Mouse (Mus musculus) heart, embryonic 16.5 days (tissue): ENCODE results near the gene Nova2. TPM values are rescaled to one million over a fixed set of nuclear protein-coding genes. Genes with fewer than 3 reads are reported as not detected.

ENCODE experiments used
- ATAC-seq: fragments of 200-750 bp; cut with Nextera tagmentation; replicated peaks from 2 replicates; pipeline ENCODE4 v1.8.0; 2017; ENCODE audit warnings: moderate number of reproducible peaks; ENCODE audit not compliant: insufficient read depth, low FRiP score; ENCODE audit errors: extremely low read depth
- H3K27ac ChIP-seq: fragments of 300-500 bp; sonication (generic); 2 replicates; pipeline ENCODE4 v1.5.1; 2014; ENCODE audit warnings: mild to moderate bottlenecking, low read length, control low read depth, moderate library complexity
- H3K27me3 ChIP-seq: fragments of 300-500 bp; sonication (generic); 2 replicates; pipeline ENCODE4 v1.6.1; 2014; ENCODE audit warnings: low read length, mixed read lengths; ENCODE audit not compliant: control insufficient read depth, insufficient read depth
- H3K36me3 ChIP-seq: fragments of 300-500 bp; sonication (generic); 2 replicates; pipeline ENCODE4 v1.6.1; 2014; ENCODE audit not compliant: control insufficient read depth, insufficient read depth
- H3K4me1 ChIP-seq: fragments of 300-500 bp; sonication (generic); 2 replicates; pipeline ENCODE4 v1.6.1; 2014; ENCODE audit warnings: low read length, mixed read lengths; ENCODE audit not compliant: control insufficient read depth, insufficient read depth
- H3K4me2 ChIP-seq: fragments of 300-500 bp; sonication (generic); 2 replicates; pipeline ENCODE4 v1.6.1; 2014; ENCODE audit warnings: low read depth, mild to moderate bottlenecking, control low read depth, low read length
- H3K4me3 ChIP-seq: fragments of 300-500 bp; sonication (generic); 2 replicates; pipeline ENCODE4 v1.5.1; 2014; ENCODE audit warnings: mild to moderate bottlenecking, control low read depth, low read length
- H3K9ac ChIP-seq: fragments of 300-500 bp; sonication (generic); 2 replicates; pipeline ENCODE4 v1.6.1; 2014; ENCODE audit warnings: low read length, control low read depth
- H3K9me3 ChIP-seq: fragments of 300-500 bp; sonication (generic); replicated peaks from 2 replicates; pipeline ENCODE4 v1.6.1; 2016; ENCODE audit warnings: low read length; ENCODE audit not compliant: control insufficient read depth
- WGBS: fragments of 180-500 bp; shearing (Covaris S2); extraction: QIAGEN DNeasy Blood & Tissue Kit; methylation state at CpG from one replicate; pipeline ENCODE4 v1.1.7; 2014; 5-methylcytosine and 5-hydroxymethylcytosine counted together
- polyA plus RNA-seq: library from polyadenylated mRNA; unstranded; fragments of >200 nt; fragmentation: Nextera tagmentation; extraction: Ambion mirVana; gene quantifications from 2 replicates; pipeline ENCODE4 v1.2.1, GENCODE M21; 2015

The Nova2 gene
- polyA plus RNA-seq, 1 experiment from 2014 or later, result 0.64 TPM

DNA sequence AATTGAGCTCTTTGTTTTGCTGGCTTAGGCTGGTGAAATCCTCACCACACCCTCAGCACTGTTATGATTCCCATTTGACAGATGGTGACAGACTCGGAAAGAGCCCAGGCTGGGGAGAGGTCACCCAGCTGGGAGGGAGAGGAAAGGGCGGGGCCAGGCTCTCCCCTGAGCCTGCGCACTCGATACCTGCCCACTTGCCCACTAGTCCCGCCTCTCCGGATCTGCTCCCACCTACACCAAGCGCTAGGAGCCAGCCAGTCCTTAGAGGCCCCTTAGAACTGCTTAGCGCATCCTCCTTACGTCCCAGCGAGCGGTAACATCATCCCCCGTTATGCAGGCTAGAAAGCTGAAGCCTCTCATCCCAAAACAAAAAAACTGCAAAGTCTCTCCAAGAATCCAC, 4.6 kb upstream of the Nova2 start:
- Histone ChIP-seq H3K27me3 (peaks cover 27% of the 10 kb centered on the region), H3K4me1 (peaks cover 6% of the 10 kb centered on the region; the same call in 1 of the 2 replicates), H3K4me2 (peak overlapping the region; percentile 5; the same call in 1 of the 2 replicates), H3K9ac (no peak overlapping the region), H3K27ac (no peak overlapping the region), H3K36me3 (no peaks in the 10 kb centered on the region), H3K9me3 (no peaks in the 10 kb centered on the region), H3K4me3 (no peak overlapping the region)
- 2% methylated on average over 12 of the region's 12 CpGs for WGBS
- peak; percentile 39; the same call in 1 of the 2 replicates for ATAC-seq

DNA sequence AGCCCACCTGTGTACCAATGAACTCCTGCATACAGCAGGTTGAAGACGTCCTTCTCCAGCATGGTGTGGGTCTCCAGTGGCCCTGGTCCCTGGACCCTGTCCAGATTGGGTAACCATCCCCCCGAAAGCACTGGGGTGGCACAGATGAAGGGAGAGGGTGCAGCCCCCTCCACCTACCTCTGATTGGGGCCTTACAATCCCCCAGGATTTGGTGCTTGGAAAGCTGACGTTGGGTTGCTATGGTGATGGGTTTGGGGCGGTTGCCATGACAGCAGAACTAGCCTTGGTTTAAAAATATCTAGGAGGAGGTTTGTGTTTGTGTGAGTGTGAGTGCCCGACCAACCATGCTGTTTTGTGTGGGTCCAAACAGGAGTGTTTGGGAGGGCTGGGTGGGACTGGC, 2.9 kb upstream of the Nova2 start:
- Histone ChIP-seq H3K9me3 (no peaks in the 10 kb centered on the region), H3K4me2 (no peak overlapping the region), H3K36me3 (no peaks in the 10 kb centered on the region), H3K27ac (no peak overlapping the region), H3K4me1 (peaks cover 6% of the 10 kb centered on the region; the same call in 1 of the 2 replicates), H3K9ac (no peak overlapping the region), H3K4me3 (no peak overlapping the region), H3K27me3 (peaks cover 38% of the 10 kb centered on the region)
- 47% methylated on average over 5 of the region's 5 CpGs for WGBS
- ATAC-seq, result no peak

DNA sequence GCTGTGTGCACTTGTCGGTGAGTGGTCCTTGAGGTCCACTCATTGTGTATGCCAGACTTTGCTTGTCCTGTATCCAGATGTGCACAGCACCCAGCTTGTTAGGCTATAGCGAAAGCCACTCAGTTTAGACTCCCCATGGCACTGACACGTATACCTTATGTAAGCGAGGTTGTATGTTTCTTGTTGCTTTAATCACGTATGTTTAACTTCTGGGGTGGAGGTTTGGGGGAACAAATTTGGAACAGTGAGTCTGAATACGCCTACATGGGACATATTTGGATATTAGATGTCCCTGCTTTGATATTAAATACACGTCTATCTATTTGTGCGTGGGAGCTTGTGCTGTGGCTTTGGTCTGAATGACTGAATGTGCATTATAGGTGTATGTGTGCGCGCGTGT, 2.4 kb upstream of the Nova2 start:
- no peak overlapping the region for H3K4me2 ChIP-seq
- 75% methylated on average over 11 of the region's 11 CpGs for WGBS
- H3K9ac ChIP-seq, result no peak overlapping the region
- no peaks in the 10 kb centered on the region for H3K9me3 ChIP-seq
- H3K27me3 ChIP-seq, result peaks cover 43% of the 10 kb centered on the region
- ATAC-seq, result no peak
- no peak overlapping the region for H3K27ac ChIP-seq
- H3K4me1 ChIP-seq, result peaks cover 6% of the 10 kb centered on the region; the same call in 1 of the 2 replicates
- H3K36me3 ChIP-seq, result no peaks in the 10 kb centered on the region
- H3K4me3 ChIP-seq, result no peak overlapping the region

DNA sequence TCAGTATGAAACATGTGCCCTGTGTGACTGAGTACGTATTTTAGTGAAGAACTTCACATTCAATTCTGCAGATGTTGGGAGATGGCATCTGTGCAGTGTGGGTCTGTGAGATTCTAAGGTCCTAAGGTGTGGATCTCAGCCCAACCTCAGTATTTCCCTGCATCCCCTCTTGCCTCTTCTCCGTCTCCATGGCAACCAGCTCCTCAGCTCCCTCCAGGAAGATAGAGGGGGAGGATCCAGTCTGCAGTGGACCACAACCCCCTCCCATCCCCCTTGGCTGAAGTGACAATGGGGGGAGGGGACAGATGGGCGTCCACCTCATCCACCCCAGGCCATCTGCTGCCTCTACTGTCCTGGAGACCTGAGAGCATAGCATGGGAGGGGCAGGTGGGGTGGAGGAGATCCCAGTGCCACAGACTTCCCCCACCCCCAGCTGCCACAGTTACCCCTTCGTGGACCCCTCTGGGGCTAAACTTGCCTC, 1.9 kb upstream of the Nova2 start:
- no peaks in the 10 kb centered on the region for H3K36me3 ChIP-seq
- H3K27me3 ChIP-seq, result peaks cover 45% of the 10 kb centered on the region
- 30% methylated on average over 4 of the region's 4 CpGs for WGBS
- no peak overlapping the region for H3K9ac ChIP-seq
- no peak overlapping the region for H3K4me3 ChIP-seq
- H3K27ac ChIP-seq, result no peak overlapping the region
- peaks cover 6% of the 10 kb centered on the region; the same call in 1 of the 2 replicates for H3K4me1 ChIP-seq
- no peaks in the 10 kb centered on the region for H3K9me3 ChIP-seq
- ATAC-seq, result no peak
- H3K4me2 ChIP-seq, result no peak overlapping the region

DNA sequence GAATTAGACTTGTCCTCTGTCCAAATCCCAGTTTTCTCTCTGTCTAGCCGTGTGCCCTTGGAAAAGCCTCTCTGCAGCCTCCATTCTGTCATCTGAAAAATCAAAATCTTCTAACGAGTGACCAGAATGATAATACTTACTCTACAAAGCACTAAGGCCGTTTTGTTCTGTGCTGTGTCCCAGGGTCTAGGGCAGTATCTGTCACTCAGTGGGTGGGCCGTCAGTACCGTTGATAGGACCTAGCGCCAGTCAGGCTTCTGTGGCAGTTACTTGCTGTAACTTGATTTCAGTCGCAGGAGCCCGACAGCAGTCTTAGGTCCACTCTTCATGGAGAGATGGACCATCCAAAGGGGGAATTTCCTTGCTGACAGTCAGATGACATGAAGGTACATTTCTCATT, 1.4 kb upstream of the Nova2 start:
- H3K4me3 ChIP-seq, result no peak overlapping the region
- H3K36me3 ChIP-seq, result no peaks in the 10 kb centered on the region
- H3K9me3 ChIP-seq, result no peaks in the 10 kb centered on the region
- no peak overlapping the region for H3K4me2 ChIP-seq
- H3K27me3 ChIP-seq, result peaks cover 47% of the 10 kb centered on the region
- H3K4me1 ChIP-seq, result peaks cover 6% of the 10 kb centered on the region; the same call in 1 of the 2 replicates
- ATAC-seq, result no peak
- WGBS, result 13% methylated on average over 8 of the region's 8 CpGs
- H3K27ac ChIP-seq, result no peak overlapping the region
- H3K9ac ChIP-seq, result no peak overlapping the region

DNA sequence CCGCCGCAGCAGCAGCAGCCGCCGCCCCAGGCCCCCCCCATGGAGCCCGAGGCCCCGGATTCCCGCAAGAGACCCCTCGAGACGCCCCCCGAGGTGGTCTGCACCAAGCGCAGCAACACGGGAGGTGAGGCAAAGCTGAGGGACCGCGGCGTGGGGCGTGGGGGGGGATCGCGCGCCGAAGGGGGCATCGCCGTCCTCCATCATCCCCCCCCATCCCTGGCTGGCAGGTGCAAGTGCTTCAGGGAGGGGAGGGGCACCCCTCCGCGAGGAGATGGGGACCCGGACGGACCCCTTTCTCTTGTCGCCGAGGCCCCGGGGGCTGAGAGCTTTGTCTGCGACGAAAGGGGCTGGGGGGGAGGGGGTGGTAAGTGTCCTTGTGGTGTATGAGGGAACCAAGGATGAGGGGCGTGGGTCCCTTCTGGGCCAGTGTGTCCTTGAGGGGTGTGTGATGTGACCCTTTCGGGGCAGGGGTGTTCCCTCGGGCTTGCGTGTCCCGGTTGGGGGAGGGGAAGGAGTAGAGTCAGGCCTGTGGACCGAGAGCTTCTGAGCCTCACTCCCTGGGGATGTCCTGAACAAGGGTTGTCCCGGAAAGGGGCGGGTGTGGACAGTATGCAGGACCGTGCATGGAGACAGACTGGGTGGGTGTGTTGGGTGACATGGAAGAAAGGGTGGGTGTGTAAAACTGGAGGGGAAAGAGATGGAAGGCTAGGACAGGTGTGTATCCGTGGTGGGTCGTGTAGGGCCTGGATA, 528 bp downstream of the Nova2 start:
- 4% methylated on average over 36 of the region's 42 CpGs for WGBS
- ATAC-seq, result 0 out of 2 replicates have a peak, but pooled peaks have one; percentile 1
- Histone ChIP-seq H3K4me1 (peaks cover 6% of the 10 kb centered on the region; the same call in 1 of the 2 replicates), H3K27ac (peak overlapping the region; percentile 64), H3K9me3 (no peaks in the 10 kb centered on the region), H3K27me3 (peaks cover 43% of the 10 kb centered on the region), H3K9ac (peak overlapping the region; percentile 69), H3K4me2 (peak overlapping the region; percentile 86), H3K36me3 (no peaks in the 10 kb centered on the region), H3K4me3 (peak overlapping the region; percentile 64)

DNA sequence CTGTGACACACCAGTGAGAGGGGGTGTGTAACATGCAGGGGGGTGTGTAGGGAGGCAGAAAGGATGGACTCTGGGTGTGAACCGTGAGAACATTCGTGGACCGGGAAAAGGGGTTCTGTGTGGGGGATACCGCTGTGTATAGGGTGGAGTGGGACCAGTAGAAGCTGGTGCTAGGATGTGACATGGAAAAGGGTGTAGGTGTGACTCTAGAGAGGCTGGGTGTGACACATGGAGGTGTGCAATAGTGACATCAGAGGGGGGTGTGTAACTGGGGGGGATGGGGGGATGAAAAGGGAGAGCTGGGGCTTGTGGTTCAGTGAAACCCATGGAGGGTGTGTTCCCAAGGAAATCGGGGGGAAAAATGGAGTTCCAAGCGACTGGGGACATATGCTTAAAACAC, 1.2 kb downstream of the Nova2 start:
- no peak for ATAC-seq
- H3K27ac ChIP-seq, result peak overlapping the region; percentile 60; the same call in 1 of the 2 replicates
- H3K9ac ChIP-seq, result no peak overlapping the region
- 46% methylated on average over 6 of the region's 6 CpGs for WGBS
- peak overlapping the region; percentile 64 for H3K4me3 ChIP-seq
- peak overlapping the region; percentile 86 for H3K4me2 ChIP-seq
- H3K27me3 ChIP-seq, result peaks cover 40% of the 10 kb centered on the region
- H3K9me3 ChIP-seq, result no peaks in the 10 kb centered on the region
- no peaks in the 10 kb centered on the region for H3K36me3 ChIP-seq
- H3K4me1 ChIP-seq, result peaks cover 6% of the 10 kb centered on the region; the same call in 1 of the 2 replicates

DNA sequence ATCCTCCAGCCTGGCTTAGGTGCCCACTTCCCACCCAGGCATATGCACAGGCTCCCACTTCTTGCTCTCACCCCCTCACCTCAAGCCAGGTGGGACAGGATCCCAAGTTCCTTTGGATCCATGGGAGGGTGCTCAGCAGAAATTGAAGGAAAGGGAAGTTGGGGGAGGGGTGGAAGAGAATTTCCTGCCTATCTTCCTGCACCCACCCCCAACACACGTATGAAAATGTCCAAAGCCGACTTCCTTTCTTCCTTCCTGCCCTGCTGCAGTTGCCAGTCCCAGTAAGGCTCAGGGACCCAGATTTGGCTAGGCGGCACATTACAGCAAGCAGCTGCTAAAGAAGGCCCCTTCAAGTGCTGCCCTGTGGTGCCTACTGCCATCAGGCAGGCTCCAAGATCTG, 2.1 kb downstream of the Nova2 start:
- 0 out of 2 replicates have a peak overlapping the region, but pooled peaks have one; percentile 22 for H3K9ac ChIP-seq
- ATAC-seq, result no peak
- peaks cover 36% of the 10 kb centered on the region for H3K27me3 ChIP-seq
- WGBS, result 24% methylated on average over 3 of the region's 3 CpGs
- H3K36me3 ChIP-seq, result no peaks in the 10 kb centered on the region
- peak overlapping the region; percentile 86 for H3K4me2 ChIP-seq
- peaks cover 6% of the 10 kb centered on the region; the same call in 1 of the 2 replicates for H3K4me1 ChIP-seq
- H3K9me3 ChIP-seq, result no peaks in the 10 kb centered on the region
- peak overlapping the region; percentile 64 for H3K4me3 ChIP-seq
- H3K27ac ChIP-seq, result peak overlapping the region; percentile 60

DNA sequence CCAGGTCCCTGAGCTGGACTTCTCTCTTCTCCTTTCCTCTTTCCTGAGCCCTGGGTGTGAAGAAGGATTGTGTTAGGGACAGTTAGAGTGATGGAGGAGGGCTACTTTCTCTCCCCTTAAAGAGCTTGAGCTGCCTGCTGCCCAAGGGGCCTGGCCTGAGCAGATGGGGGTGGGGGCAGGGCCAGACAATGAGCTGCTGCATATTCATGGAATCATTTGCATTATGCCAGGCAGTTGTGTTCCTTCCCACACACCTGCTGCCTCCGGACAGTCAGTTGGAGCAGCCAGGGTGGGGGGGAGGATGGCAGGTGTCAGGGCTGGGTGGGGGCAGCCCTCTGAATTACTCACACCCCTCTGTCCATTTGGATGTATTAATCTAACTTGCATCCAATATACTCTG, 16.7 kb downstream of the Nova2 start:
- ATAC-seq, result no peak
- no peaks in the 10 kb centered on the region for H3K36me3 ChIP-seq
- H3K9me3 ChIP-seq, result no peaks in the 10 kb centered on the region
- no peaks in the 10 kb centered on the region for H3K4me1 ChIP-seq
- no peak overlapping the region for H3K27ac ChIP-seq
- H3K4me3 ChIP-seq, result no peak overlapping the region
- no peak overlapping the region for H3K4me2 ChIP-seq
- WGBS, result 33% methylated on average over 1 of the region's 1 CpGs
- no peaks in the 10 kb centered on the region for H3K27me3 ChIP-seq
- H3K9ac ChIP-seq, result no peak overlapping the region
